Mouse (Mus musculus) embryonic facial prominence, embryonic 14.5 days (tissue): ENCODE results near the gene Ankrd36. TPM values are rescaled to one million over a fixed set of nuclear protein-coding genes. Genes with fewer than 3 reads are reported as not detected.
"Not testable (repeated sequence)": the region's sequence is repeated elsewhere in the genome, so short reads cannot be mapped to it uniquely, and the experiment has no call there.

Experiments used
- ATAC-seq: fragments of 200-750 bp; cut with Nextera tagmentation; 2 replicates; pipeline ENCODE4 v1.8.0; 2017; ENCODE audit warnings: low read depth, moderate number of reproducible peaks, moderate TSS enrichment
- DNase-seq: peaks from one replicate; pipeline ENCODE4 v3.0.0-alpha.2; 2015; ENCODE audit warnings: low spot score
- H3K27ac ChIP-seq: fragments of 300-500 bp; sonication (generic); replicated peaks from 2 replicates; pipeline ENCODE4 v1.5.1; 2014; ENCODE audit warnings: low read depth, mild to moderate bottlenecking, low read length, moderate library complexity
- H3K27me3 ChIP-seq: fragments of 300-500 bp; sonication (generic); replicated peaks from 2 replicates; pipeline ENCODE4 v1.6.1; 2014; ENCODE audit warnings: low read length; ENCODE audit not compliant: control insufficient read depth, insufficient read depth
- H3K36me3 ChIP-seq: fragments of 300-500 bp; sonication (generic); 2 replicates; pipeline ENCODE4 v1.6.1; 2014; ENCODE audit warnings: low read length, mixed read lengths; ENCODE audit not compliant: control insufficient read depth, insufficient read depth
- H3K4me1 ChIP-seq: fragments of 300-500 bp; sonication (generic); 2 replicates; pipeline ENCODE4 v1.6.1; 2014; ENCODE audit warnings: antibody characterized with exemption, low read length; ENCODE audit not compliant: control insufficient read depth, insufficient read depth
- H3K4me2 ChIP-seq: fragments of 300-500 bp; sonication (generic); 2 replicates; pipeline ENCODE4 v1.6.1; 2014; ENCODE audit warnings: low read depth, mild to moderate bottlenecking, low read length, moderate library complexity, mixed read lengths
- H3K4me3 ChIP-seq: fragments of 300-500 bp; sonication (generic); 2 replicates; pipeline ENCODE4 v1.5.1; 2014; ENCODE audit warnings: low read depth, mild to moderate bottlenecking, low read length
- H3K9ac ChIP-seq: fragments of 300-500 bp; sonication (generic); 2 replicates; pipeline ENCODE4 v1.6.1; 2014; ENCODE audit warnings: low read depth, mild to moderate bottlenecking, low read length, moderate library complexity, mixed read lengths
- H3K9me3 ChIP-seq: fragments of 300-500 bp; sonication (generic); 2 replicates; pipeline ENCODE4 v1.6.1; 2016; ENCODE audit warnings: low read length; ENCODE audit not compliant: control insufficient read depth
- WGBS: fragments of 180-500 bp; shearing (Covaris S2); extraction: QIAGEN DNeasy Blood & Tissue Kit; methylation state at CpG from one replicate; pipeline ENCODE4 v1.1.7; 2014; 5-methylcytosine and 5-hydroxymethylcytosine counted together
- polyA plus RNA-seq: library from polyadenylated mRNA; unstranded; fragments of >200 nt; fragmentation: Nextera tagmentation; extraction: Ambion mirVana; gene quantifications from 2 replicates; pipeline ENCODE4 v1.2.1, GENCODE M21; 2014

The Ankrd36 gene
- polyA plus RNA-seq, 1 experiment from 2014 or later, result not detected

- DNase-seq (peak; percentile 97), ATAC-seq (peak; percentile 99)
- peak within 1 kb of the TSS; percentile 75 for H3K4me2 ChIP-seq
- peaks cover 7% of the 10 kb centered on the region for H3K4me1 ChIP-seq
- peak within 1 kb of the TSS; percentile 90 for H3K4me3 ChIP-seq
- no peaks in the 10 kb centered on the region for H3K27me3 ChIP-seq
- peak within 1 kb of the TSS; percentile 69 for H3K27ac ChIP-seq
- H3K9me3 ChIP-seq, result no peaks in the 10 kb centered on the region
- WGBS, result under 1% methylated on average over 31 of the region's 65 CpGs
- peak within 1 kb of the TSS; percentile 90 for H3K9ac ChIP-seq
- H3K36me3 ChIP-seq, result 0 out of 2 replicates have a peak, but pooled peaks cover 18% of the 10 kb centered on the region
These were observed 27.5 kb upstream of the Ankrd36 start, which contains the start of gene Ccdc117 for GRCm38 (mm10) chr11:5541799-5542481. Gene Ccdc117 (minus strand): TSS chr11:5542187.

DNA sequence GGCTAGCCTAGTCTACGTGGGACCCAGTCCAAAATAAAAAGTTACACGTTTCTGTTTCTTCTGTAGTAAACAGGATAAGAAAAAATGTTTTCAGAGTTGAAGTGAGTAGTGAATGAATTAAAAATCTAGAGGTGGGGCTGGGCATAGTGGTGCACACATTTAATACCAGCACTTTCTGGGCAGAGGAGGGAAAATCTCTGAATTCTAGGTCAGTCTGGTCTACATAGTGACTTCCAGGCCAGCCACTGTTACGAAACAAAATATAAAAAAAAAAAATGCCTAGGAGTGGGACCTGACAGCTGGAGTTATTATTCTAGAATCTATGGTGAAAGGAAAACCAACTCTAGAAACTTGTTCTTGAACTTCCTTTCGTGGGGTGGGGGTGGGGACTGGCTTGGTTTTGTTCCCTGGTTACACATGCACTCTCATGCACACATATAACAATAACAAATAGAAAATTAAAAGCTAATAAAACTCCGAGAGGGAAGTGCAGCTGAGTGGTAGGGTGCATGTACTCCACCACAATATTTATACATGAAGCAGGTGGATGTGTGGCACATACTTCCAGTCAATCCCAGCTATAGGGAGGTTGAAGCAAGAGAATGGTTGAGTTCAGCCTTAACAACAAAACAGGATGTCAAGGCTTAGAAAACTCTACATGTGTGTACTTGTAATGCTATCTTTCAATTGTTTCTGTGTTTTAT lies 26.9 kb upstream of the Ankrd36 start:
- 52% methylated on average over 5 of the region's 5 CpGs for WGBS
- Histone ChIP-seq H3K27ac (no peak overlapping the region), H3K27me3 (no peaks in the 10 kb centered on the region), H3K4me2 (peak overlapping the region; percentile 75), H3K36me3 (0 out of 2 replicates have a peak, but pooled peaks cover 18% of the 10 kb centered on the region), H3K4me3 (peak overlapping the region; percentile 90), H3K9ac (0 out of 2 replicates have a peak overlapping the region, but pooled peaks have one; percentile 90), H3K4me1 (peaks cover 7% of the 10 kb centered on the region), H3K9me3 (no peaks in the 10 kb centered on the region)
- DNase-seq (no peak), ATAC-seq (no peak)

DNA sequence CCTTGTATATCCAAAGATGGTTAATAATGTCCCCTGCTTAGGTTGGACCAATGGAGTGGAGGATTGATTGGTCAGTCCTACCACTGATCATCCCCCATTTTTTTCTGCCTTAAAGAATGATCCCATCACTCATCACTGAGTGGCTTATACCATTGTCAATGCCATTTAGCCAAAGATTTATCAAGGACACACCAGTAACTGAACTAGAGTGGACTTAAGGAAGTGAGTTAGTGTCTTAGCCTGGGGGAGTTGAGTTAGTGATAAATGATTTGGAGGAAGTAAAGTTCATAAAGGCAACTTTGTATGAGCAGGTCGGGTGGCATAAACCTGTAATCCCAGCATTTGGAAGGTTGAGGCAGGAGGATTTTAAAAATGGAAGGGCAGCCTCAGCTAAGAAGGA lies 26.2 kb upstream of the Ankrd36 start:
- H3K4me2 ChIP-seq, result no peak overlapping the region
- H3K27ac ChIP-seq, result no peak overlapping the region
- no peaks in the 10 kb centered on the region for H3K9me3 ChIP-seq
- H3K27me3 ChIP-seq, result no peaks in the 10 kb centered on the region
- H3K36me3 ChIP-seq, result 0 out of 2 replicates have a peak, but pooled peaks cover 14% of the 10 kb centered on the region
- 84% methylated on average over 1 of the region's 1 CpGs for WGBS
- no peak for ATAC-seq
- no peak overlapping the region for H3K4me3 ChIP-seq
- H3K9ac ChIP-seq, result no peak overlapping the region
- peaks cover 7% of the 10 kb centered on the region for H3K4me1 ChIP-seq
- DNase-seq, result no peak

DNA sequence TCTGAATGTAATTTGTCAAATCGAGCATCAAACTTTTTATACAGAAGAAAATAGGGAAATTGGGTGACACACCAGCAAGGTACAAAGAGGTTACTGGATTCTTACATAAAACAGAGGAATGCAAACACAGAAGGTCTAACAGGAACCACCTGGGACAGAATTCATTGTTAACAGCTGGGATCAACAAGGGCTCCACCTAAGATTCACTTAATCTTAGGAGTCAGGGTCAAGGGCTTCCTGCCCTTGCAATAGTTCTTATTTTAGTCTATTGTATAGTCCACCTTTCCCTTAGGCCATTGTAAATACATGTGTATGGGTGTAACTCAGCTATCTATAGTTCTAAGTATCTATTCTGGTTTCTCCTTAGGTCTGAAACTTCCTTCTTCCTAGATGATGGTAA lies 24.8 kb upstream of the Ankrd36 start:
- H3K4me1 ChIP-seq, ATAC-seq, H3K27ac ChIP-seq, DNase-seq, H3K4me3 ChIP-seq, H3K9ac ChIP-seq, H3K36me3 ChIP-seq, H3K27me3 ChIP-seq, H3K9me3 ChIP-seq, H3K4me2 ChIP-seq: not testable (repeated sequence)
- WGBS, result 69% methylated on average over 1 of the region's 1 CpGs

DNA sequence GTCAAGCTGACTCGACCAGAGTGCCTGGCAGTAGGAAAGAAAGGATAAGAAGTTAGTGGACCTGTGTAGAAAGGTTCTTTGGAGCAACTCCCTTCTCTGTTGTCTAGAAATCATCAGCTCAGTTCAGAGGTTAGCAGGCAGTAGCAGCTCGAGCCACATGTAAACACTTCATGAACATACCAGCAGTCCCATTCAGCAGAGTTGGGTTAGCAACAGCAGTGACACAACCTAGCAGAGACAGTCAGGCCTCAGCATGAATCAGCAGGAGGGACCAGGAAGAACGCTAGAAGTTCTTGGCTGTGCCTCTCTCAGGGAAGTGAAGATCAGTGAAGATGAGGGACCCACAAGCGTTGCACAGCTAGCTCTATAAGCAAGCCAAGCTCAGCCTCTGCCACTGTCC lies 24.0 kb upstream of the Ankrd36 start:
- Histone ChIP-seq H3K9me3 (no peaks in the 10 kb centered on the region), H3K36me3 (no peaks in the 10 kb centered on the region), H3K4me1 (peaks cover 5% of the 10 kb centered on the region), H3K4me3 (no peak overlapping the region), H3K27ac (no peak overlapping the region), H3K9ac (no peak overlapping the region), H3K27me3 (no peaks in the 10 kb centered on the region), H3K4me2 (no peak overlapping the region)
- WGBS, result 78% methylated on average over 4 of the region's 4 CpGs
- DNase-seq, result no peak
- no peak for ATAC-seq

GRCm38 (mm10) chr11:5546693-5547092 lies 22.8 kb upstream of the Ankrd36 start:
- no peak overlapping the region for H3K27ac ChIP-seq
- no peaks in the 10 kb centered on the region for H3K4me1 ChIP-seq
- no peak overlapping the region for H3K4me3 ChIP-seq
- ATAC-seq (no peak), DNase-seq (no peak)
- no peaks in the 10 kb centered on the region for H3K36me3 ChIP-seq
- no peak overlapping the region for H3K9ac ChIP-seq
- H3K27me3 ChIP-seq, result no peaks in the 10 kb centered on the region
- H3K9me3 ChIP-seq, result no peaks in the 10 kb centered on the region
- no peak overlapping the region for H3K4me2 ChIP-seq
- 82% methylated on average over 3 of the region's 3 CpGs for WGBS

DNA sequence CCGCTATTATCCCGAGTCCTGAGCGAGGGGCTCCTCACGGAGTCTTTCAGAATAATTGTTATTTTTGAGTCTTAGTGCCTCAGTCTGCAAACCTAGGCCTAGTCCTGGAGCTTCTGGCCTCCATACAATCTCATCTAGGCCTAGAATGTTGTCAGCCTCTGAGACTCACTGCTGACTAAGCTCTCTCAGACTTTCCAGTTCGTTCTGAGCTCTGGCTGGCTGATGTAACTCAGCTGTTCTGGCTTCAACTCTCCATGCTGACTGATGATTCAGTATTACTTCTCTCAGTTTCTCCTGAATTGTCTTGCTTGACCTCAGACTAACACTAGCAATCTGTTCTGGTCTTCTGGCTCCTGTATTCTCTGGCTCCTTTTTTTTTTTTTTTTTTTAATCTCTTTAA lies 18.1 kb upstream of the Ankrd36 start:
- WGBS, result 88% methylated on average over 5 of the region's 5 CpGs
- H3K4me3 ChIP-seq, result no peak overlapping the region
- H3K27ac ChIP-seq, result no peak overlapping the region
- H3K4me2 ChIP-seq, result no peak overlapping the region
- no peaks in the 10 kb centered on the region for H3K36me3 ChIP-seq
- H3K4me1 ChIP-seq, result no peaks in the 10 kb centered on the region
- no peak for ATAC-seq
- no peaks in the 10 kb centered on the region for H3K9me3 ChIP-seq
- no peak for DNase-seq
- H3K9ac ChIP-seq, result no peak overlapping the region
- no peaks in the 10 kb centered on the region for H3K27me3 ChIP-seq

DNA sequence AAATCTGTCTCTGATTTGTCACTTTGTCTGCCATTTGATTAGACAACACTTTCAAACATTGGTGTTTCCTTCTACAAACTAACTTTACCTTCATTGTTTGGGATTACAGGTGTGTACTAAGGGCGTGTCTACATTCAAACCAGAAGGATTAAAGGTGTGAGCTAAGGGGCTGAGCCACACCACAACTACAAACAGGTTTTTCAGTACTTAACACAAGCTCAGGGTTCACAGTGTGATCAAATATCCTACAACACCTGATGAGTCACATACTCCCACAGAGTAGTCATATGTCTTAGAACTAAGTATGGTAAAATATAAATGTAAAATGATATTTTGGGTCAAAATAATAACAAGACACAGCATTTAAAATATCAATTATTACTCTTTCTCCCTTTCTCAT lies 17.6 kb upstream of the Ankrd36 start:
- ATAC-seq (no peak), DNase-seq (no peak)
- no peaks in the 10 kb centered on the region for H3K36me3 ChIP-seq
- H3K27me3 ChIP-seq, result no peaks in the 10 kb centered on the region
- H3K4me3 ChIP-seq, result no peak overlapping the region
- H3K9me3 ChIP-seq, result no peaks in the 10 kb centered on the region
- H3K27ac ChIP-seq, result no peak overlapping the region
- WGBS, result 74% methylated on average over 1 of the region's 1 CpGs
- no peaks in the 10 kb centered on the region for H3K4me1 ChIP-seq
- H3K4me2 ChIP-seq, result no peak overlapping the region
- no peak overlapping the region for H3K9ac ChIP-seq
